Mouse (Mus musculus) MEL (cell line): ENCODE measurements around the gene Gp9. TPM values are rescaled to one million over a fixed set of nuclear protein-coding genes. Genes with fewer than 3 reads are reported as not detected.

Source experiments
- DNase-seq: peaks from one replicate; pipeline ENCODE4 v3.0.0; 2011; ENCODE audit warnings: low read depth, low spot score
- H3K27ac ChIP-seq: 2 replicates; pipeline ENCODE4 v1.5.1; 2012; ENCODE audit warnings: low read depth, mild to moderate bottlenecking, control low read depth, low read length, moderate library complexity; ENCODE audit not compliant: control insufficient read depth
- H3K27me3 ChIP-seq, 2 experiments: fragments of 150-350 bp in 1 of 2; sonication (generic) in 1 of 2; 2 replicates each; pipeline ENCODE4 v1.6.1; 2012; ENCODE audit warnings: low read length in 2 of 2, mild to moderate bottlenecking in 2 of 2, improper control_type of control experiment in 1 of 2, moderate library complexity in 1 of 2; ENCODE audit not compliant: insufficient read depth in 2 of 2, control insufficient read depth in 1 of 2
- H3K36me3 ChIP-seq, 2 experiments: 2 replicates each; pipeline ENCODE4 v1.6.1; 2012 to 2014; ENCODE audit warnings: low read length in 2 of 2, improper control_type of control experiment in 1 of 2, inconsistent platforms in 1 of 2, mild to moderate bottlenecking in 1 of 2; ENCODE audit not compliant: insufficient read depth in 2 of 2, control insufficient read depth in 1 of 2
- H3K4me1 ChIP-seq, 2 experiments: fragments of 150-350 bp in 1 of 2; sonication (generic) in 1 of 2; 2 replicates each; pipeline ENCODE4 v1.6.1; 2012; ENCODE audit warnings: low read length in 2 of 2, improper control_type of control experiment in 1 of 2, mild to moderate bottlenecking in 1 of 2; ENCODE audit not compliant: insufficient read depth in 2 of 2, control insufficient read depth in 1 of 2
- H3K4me3 ChIP-seq, 2 experiments: fragments of 150-350 bp in 1 of 2; sonication (generic) in 1 of 2; 2 replicates each; pipeline ENCODE4 v1.5.1; 2012; ENCODE audit warnings: low read depth in 2 of 2, low read length in 2 of 2, mild to moderate bottlenecking in 2 of 2, moderate library complexity in 2 of 2, control low read depth in 1 of 2, improper control_type of control experiment in 1 of 2; ENCODE audit not compliant: control insufficient read depth in 1 of 2, insufficient read depth in 1 of 2
- H3K79me2 ChIP-seq: 2 replicates; pipeline ENCODE4 v1.6.1; 2012; ENCODE audit warnings: mild to moderate bottlenecking, low read length, moderate library complexity; ENCODE audit not compliant: control insufficient read depth, poor library complexity, insufficient read depth
- H3K9ac ChIP-seq: 2 replicates; pipeline ENCODE4 v1.6.1; 2012; ENCODE audit warnings: low read depth, mild to moderate bottlenecking, control low read depth, low read length, moderate library complexity; ENCODE audit not compliant: control insufficient read depth, poor library complexity, severe bottlenecking
- H3K9me3 ChIP-seq: fragments of 150-350 bp; sonication (generic); replicated peaks from 2 replicates; pipeline ENCODE4 v1.6.1; 2012; ENCODE audit warnings: mild to moderate bottlenecking, low read length, improper control_type of control experiment, moderate library complexity; ENCODE audit not compliant: insufficient read depth
- CHD2 ChIP-seq: IDR thresholded peaks from 2 replicates; pipeline ENCODE4 v1.6.1; 2011; ENCODE audit warnings: low read length, improper control_type of control experiment
- CTCF ChIP-seq, 3 experiments: IDR thresholded peaks in 2 of 3; conservative IDR thresholded peaks in 1 of 3; 2 replicates each; pipeline ENCODE4 v1.5.1; 2011 to 2012; ENCODE audit warnings: low read length in 3 of 3, low read depth in 2 of 3, mild to moderate bottlenecking in 2 of 3, improper control_type of control experiment in 1 of 3, inconsistent platforms in 1 of 3, mixed read lengths in 1 of 3, moderate library complexity in 1 of 3; ENCODE audit not compliant: control insufficient read depth in 1 of 3, insufficient read depth in 1 of 3, poor library complexity in 1 of 3, severe bottlenecking in 1 of 3
- E2F4 ChIP-seq: IDR thresholded peaks from 2 replicates; pipeline ENCODE4 v1.6.1; 2011; ENCODE audit warnings: low read depth, low read length, improper control_type of control experiment, borderline replicate concordance
- ETS1 ChIP-seq: IDR thresholded peaks from 2 replicates; pipeline ENCODE4 v1.6.1; 2012; ENCODE audit warnings: low read depth, mild to moderate bottlenecking, inconsistent platforms, low read length, improper control_type of control experiment, moderate library complexity
- GABPA ChIP-seq: IDR thresholded peaks from 2 replicates; pipeline ENCODE4 v1.6.1; 2012; ENCODE audit warnings: low read depth, mild to moderate bottlenecking, inconsistent platforms, low read length, improper control_type of control experiment, moderate library complexity
- HCFC1 ChIP-seq: IDR thresholded peaks from 2 replicates; pipeline ENCODE4 v1.6.1; 2012; ENCODE audit warnings: low read depth, mild to moderate bottlenecking, inconsistent platforms, low read length, improper control_type of control experiment, moderate library complexity
- KAT2A ChIP-seq: conservative IDR thresholded peaks from 2 replicates; pipeline ENCODE4 v1.6.1; 2012; ENCODE audit warnings: low read depth, low read length, improper control_type of control experiment, inconsistent platforms
- MAFK ChIP-seq: IDR thresholded peaks from 2 replicates; pipeline ENCODE4 v1.6.1; 2011; ENCODE audit warnings: low read depth, mild to moderate bottlenecking, low read length, improper control_type of control experiment, borderline replicate concordance
- NELFE ChIP-seq: IDR thresholded peaks from 2 replicates; pipeline ENCODE4 v1.6.1; 2011; ENCODE audit warnings: low read depth, low read length, improper control_type of control experiment
- NRF1 ChIP-seq: IDR thresholded peaks from 2 replicates; pipeline ENCODE4 v1.6.1; 2014; ENCODE audit warnings: low read depth, mild to moderate bottlenecking, inconsistent platforms, low read length, improper control_type of control experiment, moderate library complexity; ENCODE audit not compliant: poor library complexity, insufficient read depth, severe bottlenecking
- POLR2A ChIP-seq, 2 experiments: IDR thresholded peaks; 2 replicates each; pipeline ENCODE4 v1.6.1; 2011 to 2012; ENCODE audit warnings: low read length in 2 of 2, mild to moderate bottlenecking in 2 of 2, control low read depth in 1 of 2, improper control_type of control experiment in 1 of 2, low read depth in 1 of 2, moderate library complexity in 1 of 2; ENCODE audit not compliant: control insufficient read depth in 1 of 2, insufficient read depth in 1 of 2, poor library complexity in 1 of 2
- POLR2AphosphoS5 ChIP-seq: IDR thresholded peaks from 2 replicates; pipeline ENCODE4 v1.6.1; 2012; ENCODE audit warnings: low read depth, borderline replicate concordance, mild to moderate bottlenecking, inconsistent platforms, low read length, moderate library complexity, mixed read lengths
- RCOR1 ChIP-seq: IDR thresholded peaks from 2 replicates; pipeline ENCODE4 v1.6.1; 2012; ENCODE audit warnings: low read depth, mild to moderate bottlenecking, inconsistent platforms, low read length, improper control_type of control experiment
- TBP ChIP-seq: IDR thresholded peaks from 2 replicates; pipeline ENCODE4 v1.8.0; 2011; ENCODE audit warnings: low read depth, low read length, improper control_type of control experiment
- UBTF ChIP-seq: IDR thresholded peaks from 2 replicates; pipeline ENCODE4 v1.6.1; 2012; ENCODE audit warnings: low read depth, mild to moderate bottlenecking, inconsistent platforms, low read length, improper control_type of control experiment, moderate library complexity, borderline replicate concordance; ENCODE audit not compliant: insufficient read depth
- polyA plus RNA-seq, 2 experiments: library from polyadenylated mRNA; stranded (reverse) in 1 of 2; unstranded in 1 of 2; fragments of >175 nt in 1 of 2; fragments of >200 nt in 1 of 2; gene quantifications; 2 replicates each; pipeline versions ENCODE4 v1.2.1 to v1.2.4; 2012; ENCODE audit warnings: low replicate concordance in 2 of 2, low read depth in 1 of 2; ENCODE audit not compliant: insufficient read length in 2 of 2, insufficient read depth in 1 of 2, missing spikeins in 1 of 2
- total RNA-seq: library from RNA; depleted of rRNA; stranded (reverse); fragments of 300-350 nt; gene quantifications from 2 replicates; pipeline ENCODE4 v1.2.3, GENCODE M21; 2012

Gp9 gene
- total and polyA plus RNA-seq, 3 experiments: 3.9 to 11.1 TPM; not detected in 1

DNA sequence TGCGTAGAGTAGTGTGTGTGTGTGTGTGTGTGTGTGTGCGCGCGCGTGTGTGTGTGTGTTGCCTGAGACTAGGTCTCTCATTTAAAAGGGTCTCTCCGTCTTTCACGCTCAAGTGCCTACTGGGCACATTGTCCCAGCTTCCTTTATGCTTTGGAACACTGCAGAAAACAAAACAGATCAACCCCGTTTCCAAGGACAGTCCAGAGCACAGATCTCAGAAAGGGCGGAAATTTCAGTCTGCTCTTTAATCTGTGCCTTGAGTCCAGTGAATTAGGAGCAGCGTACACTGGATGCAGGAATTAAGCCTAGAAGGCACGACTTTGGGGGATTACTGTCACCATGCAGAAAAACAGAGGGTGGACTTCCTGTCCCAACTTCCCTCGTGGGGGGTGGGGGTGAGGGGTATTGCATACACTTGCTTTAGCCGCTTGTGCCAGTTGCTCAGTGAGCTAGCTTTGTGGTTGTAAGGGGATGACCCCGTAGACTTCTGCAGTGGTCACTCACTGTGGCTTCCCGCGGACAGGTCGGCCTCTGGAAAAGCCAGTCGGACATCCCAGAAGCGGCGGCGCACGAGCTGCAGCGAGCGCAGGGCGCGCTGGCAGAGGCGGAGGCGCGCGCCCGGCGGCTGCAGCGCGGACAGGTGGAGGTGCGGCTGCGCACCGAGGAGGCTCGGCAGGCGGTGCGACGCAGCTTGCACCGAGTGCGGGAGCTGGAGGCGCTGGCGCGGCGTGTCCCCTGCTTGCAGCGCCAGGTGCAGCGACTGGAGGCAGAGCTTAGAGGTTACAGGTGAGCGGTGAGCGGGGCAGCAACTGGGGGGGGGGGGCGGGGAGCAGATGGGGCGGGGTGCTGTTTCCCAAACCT, 45.5 kb upstream of the Gp9 start:
- Histone ChIP-seq H3K4me1 (no peaks in the 10 kb centered on the region), H3K36me3 (no peaks in the 10 kb centered on the region), H3K27me3 (no peaks in the 10 kb centered on the region; a peak in 2 of 4 replicates), H3K9me3 (no peaks in the 10 kb centered on the region), H3K79me2 (no peaks in the 10 kb centered on the region), H3K9ac (no peak overlapping the region), H3K4me3 (no peak overlapping the region), H3K27ac (no peak overlapping the region)
- DNase-seq: no peak
- TF ChIP-seq E2F4 (no peak), NELFE (no peak), POLR2A (IDR thresholded peaks at IDR 0.05; ENCODE audit: control insufficient read depth in 1 of 2, insufficient read depth in 1 of 2, low read depth in 1 of 2, low read length in 2 of 2, poor library complexity in 1 of 2) (no peak)

DNA sequence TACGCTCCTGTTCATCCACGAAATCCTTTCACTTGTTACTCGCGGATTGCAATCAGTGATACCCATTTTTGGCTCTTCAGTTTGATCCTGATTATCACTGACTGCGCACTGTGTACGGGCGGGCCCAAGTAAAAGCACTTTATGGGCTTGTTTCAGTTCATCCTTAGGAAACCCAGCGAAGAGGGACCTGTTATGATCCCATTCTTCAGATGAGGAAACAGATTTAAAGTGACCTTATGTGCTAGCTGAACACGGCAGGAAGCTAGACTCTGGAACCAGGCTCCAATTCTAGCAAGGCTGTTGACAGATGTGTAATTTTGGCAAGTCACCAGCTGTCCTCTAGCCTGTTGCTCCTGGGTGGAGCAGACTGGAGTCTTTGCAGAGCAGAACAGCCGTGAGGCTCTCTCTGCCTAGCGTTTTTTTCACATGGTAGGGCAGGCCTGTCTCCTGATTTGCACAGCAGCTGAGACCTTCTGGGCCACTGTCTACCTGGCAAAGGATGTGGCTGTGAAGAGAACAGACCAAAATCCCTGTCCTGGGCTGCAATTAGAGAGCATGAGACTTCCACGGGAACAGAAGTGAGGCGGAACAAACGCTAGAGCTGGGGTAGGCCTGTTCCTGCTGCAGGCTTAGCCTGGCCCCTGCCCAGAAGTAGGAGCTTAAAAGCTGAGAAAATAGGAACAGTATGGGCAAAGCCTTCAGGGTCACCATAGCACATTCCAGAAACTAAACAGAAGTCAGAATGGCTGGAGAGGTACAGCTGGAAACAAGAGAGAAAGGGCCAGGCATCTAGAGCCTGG, 44.5 kb upstream of the Gp9 start:
- Histone ChIP-seq H3K27ac (no peak overlapping the region), H3K79me2 (no peaks in the 10 kb centered on the region), H3K4me1 (no peaks in the 10 kb centered on the region), H3K9ac (no peak overlapping the region), H3K4me3 (no peak overlapping the region), H3K27me3 (no peaks in the 10 kb centered on the region; a peak in 2 of 4 replicates), H3K9me3 (no peaks in the 10 kb centered on the region), H3K36me3 (no peaks in the 10 kb centered on the region)
- DNase-seq: no peak
- TF ChIP-seq CTCF (IDR thresholded peaks at IDR 0.05 in 2 of 3, conservative IDR thresholded peaks at IDR 0.05 in 1 of 3; ENCODE audit: control insufficient read depth in 1 of 3, insufficient read depth in 1 of 3, low read depth in 2 of 3, low read length in 3 of 3, poor library complexity in 1 of 3, severe bottlenecking in 1 of 3) (no peak), GABPA (no peak), HCFC1 (no peak), UBTF (no peak), POLR2AphosphoS5 (no peak), TBP (no peak), E2F4 (no peak), KAT2A (no peak), RCOR1 (no peak), MAFK (no peak), NELFE (no peak), CHD2 (no peak), NRF1 (no peak), ETS1 (no peak)
